Mouse (Mus musculus): ENCODE measurements around the gene Nicn1. TPM values are rescaled to one million over a fixed set of nuclear protein-coding genes. Genes with fewer than 3 reads are reported as not detected.

Gene Nicn1
- polyA plus RNA-seq, 1 experiment from 2014 or later: 34.3 TPM

DNA sequence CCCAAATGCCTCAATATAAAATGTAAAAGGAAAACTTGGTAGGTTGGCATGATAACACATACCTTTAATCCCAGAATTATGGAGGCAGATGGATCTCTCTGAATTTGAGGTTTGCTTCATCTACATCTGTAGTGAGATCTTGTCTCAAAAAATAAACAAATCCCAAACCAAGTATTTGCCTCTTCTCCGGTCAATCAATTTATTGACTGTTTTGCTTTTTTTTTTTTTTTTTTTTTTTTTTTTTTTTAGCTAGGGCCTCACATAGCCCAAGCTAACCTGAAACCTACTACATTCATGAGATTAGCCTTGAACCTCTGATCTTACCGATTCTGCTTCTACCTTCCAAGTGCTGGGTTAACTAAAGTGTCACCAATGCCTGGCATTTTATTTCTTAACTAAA lies 882 bp upstream of the Nicn1 start:
- H3K27ac ChIP-seq: peak overlapping the region; percentile 91
- peaks cover 12% of the 10 kb centered on the region for H3K4me1 ChIP-seq
- H3K9me3 ChIP-seq: no peaks in the 10 kb centered on the region
- WGBS: 68% methylated on average over 2 of the region's 2 CpGs
- H3K4me3 ChIP-seq: peak overlapping the region; percentile 64
- H3K36me3 ChIP-seq (replicated peaks): peaks cover 6% of the 10 kb centered on the region
- DNase-seq (ENCODE audit: extremely low spot score, low spot score): no peak
- no peaks in the 10 kb centered on the region for H3K27me3 ChIP-seq (ENCODE audit: poor library complexity, severe bottlenecking)

DNA sequence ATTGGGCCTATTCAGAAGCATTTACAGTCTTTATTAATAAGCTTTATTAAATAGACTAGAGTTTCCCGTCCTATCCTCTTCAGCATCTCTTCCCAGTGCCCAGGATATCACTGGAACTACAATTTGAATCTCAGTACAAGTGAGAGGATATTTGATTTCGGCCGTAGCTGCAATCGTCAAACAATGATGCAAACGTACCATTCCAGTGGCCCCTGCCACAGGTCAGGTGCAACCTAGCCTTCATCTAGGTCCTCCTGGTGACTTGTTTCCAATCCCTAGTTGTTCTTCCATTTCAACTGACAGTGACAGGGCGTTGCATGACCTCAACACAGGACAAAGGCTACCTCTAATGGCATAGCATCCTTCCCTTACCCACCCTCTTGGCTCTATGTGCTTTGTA lies 544 bp downstream of the Nicn1 start:
- Histone ChIP-seq H3K4me3 (peak overlapping the region; percentile 64), H3K27ac (peak overlapping the region; percentile 82), H3K27me3 (ENCODE audit: poor library complexity, severe bottlenecking) (no peaks in the 10 kb centered on the region), H3K4me1 (peaks cover 15% of the 10 kb centered on the region), H3K36me3 (replicated peaks) (peaks cover 19% of the 10 kb centered on the region), H3K9me3 (no peaks in the 10 kb centered on the region)
- WGBS: 53% methylated on average over 6 of the region's 6 CpGs
- no peak for DNase-seq (ENCODE audit: extremely low spot score, low spot score)

DNA sequence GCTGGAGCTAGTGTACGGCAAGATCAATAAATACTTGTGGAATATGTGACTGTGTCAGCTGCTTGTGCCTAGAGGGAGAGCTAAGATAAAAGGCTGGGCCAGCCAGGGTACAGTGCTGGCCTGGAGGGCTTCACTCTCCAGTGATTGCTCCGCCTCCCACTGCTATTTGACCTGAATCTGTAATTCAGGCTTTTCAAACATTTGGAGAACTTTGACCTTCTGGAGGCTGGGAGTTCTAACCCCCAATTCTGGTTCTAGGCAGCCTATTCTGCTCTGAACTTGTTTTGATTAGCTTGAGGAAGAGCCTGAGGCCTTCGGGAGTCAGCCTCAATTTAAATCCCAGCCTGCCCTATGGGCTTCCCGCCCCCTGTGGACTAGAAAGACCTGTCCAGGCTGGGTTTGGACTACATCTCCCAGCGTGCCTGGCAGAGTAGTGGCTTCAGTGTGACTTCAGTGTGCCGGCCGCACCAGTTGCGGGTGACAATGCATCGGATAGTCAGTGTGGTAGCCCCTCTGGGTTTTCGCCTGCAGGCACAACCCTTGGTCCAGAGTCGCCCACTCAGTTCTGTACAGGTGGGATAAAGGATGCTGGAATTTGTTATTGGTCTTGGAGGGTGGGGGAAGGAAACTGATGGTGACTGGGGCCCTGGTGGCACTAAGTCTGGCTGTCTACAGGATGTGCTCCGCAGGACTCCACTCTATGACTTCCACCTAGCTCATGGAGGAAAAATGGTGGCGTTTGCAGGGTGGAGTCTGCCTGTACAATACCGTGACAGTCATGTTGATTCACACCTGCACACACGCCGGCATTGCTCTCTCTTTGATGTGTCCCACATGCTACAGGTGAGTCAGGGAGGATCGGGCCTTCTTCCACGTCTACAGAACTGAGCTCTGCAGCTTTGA lies 6.5 kb downstream of the Nicn1 start, which contains the start of gene Amt:
Amt (plus strand) TSS at position 401 of the 903 bp plus-strand sequence.
- Histone ChIP-seq H3K9me3 (no peaks in the 10 kb centered on the region), H3K4me3 (peak within 1 kb of the TSS; percentile 56), H3K27me3 (ENCODE audit: poor library complexity, severe bottlenecking) (no peaks in the 10 kb centered on the region), H3K36me3 (replicated peaks) (peaks cover 44% of the 10 kb centered on the region), H3K4me1 (peaks cover 27% of the 10 kb centered on the region), H3K27ac (peak within 1 kb of the TSS; percentile 85)
- peak; percentile 63 for DNase-seq (ENCODE audit: extremely low spot score, low spot score)
- WGBS: 19% methylated on average over 18 of the region's 18 CpGs

DNA sequence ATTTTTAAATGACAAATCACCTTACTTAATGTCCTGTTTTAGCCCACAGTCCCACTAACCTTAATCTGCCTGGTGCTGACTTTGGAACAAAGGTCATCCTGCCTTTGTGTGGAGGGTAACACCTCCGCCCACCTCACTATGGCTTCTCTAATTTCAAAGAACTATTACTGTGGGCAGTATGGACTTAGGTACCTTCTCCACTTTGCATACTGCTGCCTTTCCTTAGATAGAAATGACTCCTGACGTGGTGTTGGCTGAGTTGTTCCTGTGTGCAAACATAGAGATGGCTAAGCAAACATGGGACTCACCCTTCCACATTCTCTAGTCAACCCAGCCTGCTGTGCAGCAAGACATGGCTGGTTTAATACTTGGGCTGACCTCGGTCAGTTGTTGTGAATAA lies 11.6 kb downstream of the Nicn1 start:
- Histone ChIP-seq H3K4me3 (no peak overlapping the region), H3K27me3 (ENCODE audit: poor library complexity, severe bottlenecking) (no peaks in the 10 kb centered on the region), H3K27ac (no peak overlapping the region), H3K9me3 (no peaks in the 10 kb centered on the region), H3K4me1 (peaks cover 25% of the 10 kb centered on the region), H3K36me3 (replicated peaks) (peaks cover 50% of the 10 kb centered on the region)
- no peak for DNase-seq (ENCODE audit: extremely low spot score, low spot score)
- 90% methylated on average over 3 of the region's 3 CpGs for WGBS

DNA sequence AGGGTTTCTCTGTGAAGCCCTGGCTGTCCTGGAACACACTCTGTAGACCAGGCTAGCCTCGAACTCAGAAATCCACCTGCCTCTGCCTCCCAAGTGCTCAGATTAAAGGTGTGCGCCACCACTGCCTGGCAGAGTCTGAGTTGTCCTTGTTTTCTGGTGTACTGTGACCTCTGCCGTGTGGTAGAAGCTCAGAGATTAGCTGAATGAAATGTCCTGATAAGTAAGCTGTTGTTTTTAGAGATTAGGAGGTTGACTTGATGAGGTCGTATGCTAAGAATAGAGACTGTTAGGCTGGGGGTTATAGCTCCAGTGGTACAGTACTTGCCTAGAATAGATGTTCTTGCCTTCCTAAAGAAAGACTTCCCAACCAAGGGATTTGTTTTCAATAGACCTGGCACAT lies 14.5 kb downstream of the Nicn1 start:
- Histone ChIP-seq H3K4me1 (peaks cover 36% of the 10 kb centered on the region), H3K27ac (no peak overlapping the region), H3K36me3 (replicated peaks) (peaks cover 42% of the 10 kb centered on the region), H3K4me3 (peak overlapping the region; percentile 66), H3K27me3 (ENCODE audit: poor library complexity, severe bottlenecking) (no peaks in the 10 kb centered on the region), H3K9me3 (no peaks in the 10 kb centered on the region)
- DNase-seq (ENCODE audit: extremely low spot score, low spot score): no peak
- WGBS: 86% methylated on average over 4 of the region's 4 CpGs

DNA sequence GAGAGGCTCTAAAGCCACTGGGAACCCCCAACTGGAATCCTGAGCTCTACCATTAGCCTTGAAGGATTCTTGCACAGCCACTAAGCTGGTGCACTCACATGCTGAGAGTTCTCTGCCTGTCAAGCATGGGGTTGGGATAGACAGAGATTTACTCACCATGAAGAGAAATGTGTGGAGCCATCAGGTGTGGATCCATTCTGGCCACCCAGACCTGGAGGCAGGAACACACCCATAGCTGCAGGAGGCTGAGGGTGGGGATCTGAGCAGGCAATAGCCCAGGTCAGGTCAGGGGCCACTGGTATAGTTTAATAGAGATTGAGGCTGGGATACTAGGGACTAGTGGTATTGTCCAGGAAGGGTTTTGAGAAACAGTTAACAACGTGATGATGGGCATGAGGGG lies 14.9 kb downstream of the Nicn1 start:
- Histone ChIP-seq H3K9me3 (no peaks in the 10 kb centered on the region), H3K4me1 (peaks cover 36% of the 10 kb centered on the region), H3K27me3 (ENCODE audit: poor library complexity, severe bottlenecking) (no peaks in the 10 kb centered on the region), H3K27ac (peak overlapping the region; percentile 97), H3K36me3 (replicated peaks) (peaks cover 41% of the 10 kb centered on the region), H3K4me3 (peak overlapping the region; percentile 66)
- no peak for DNase-seq (ENCODE audit: extremely low spot score, low spot score)
- 7% methylated on average over 1 of the region's 1 CpGs for WGBS

DNA sequence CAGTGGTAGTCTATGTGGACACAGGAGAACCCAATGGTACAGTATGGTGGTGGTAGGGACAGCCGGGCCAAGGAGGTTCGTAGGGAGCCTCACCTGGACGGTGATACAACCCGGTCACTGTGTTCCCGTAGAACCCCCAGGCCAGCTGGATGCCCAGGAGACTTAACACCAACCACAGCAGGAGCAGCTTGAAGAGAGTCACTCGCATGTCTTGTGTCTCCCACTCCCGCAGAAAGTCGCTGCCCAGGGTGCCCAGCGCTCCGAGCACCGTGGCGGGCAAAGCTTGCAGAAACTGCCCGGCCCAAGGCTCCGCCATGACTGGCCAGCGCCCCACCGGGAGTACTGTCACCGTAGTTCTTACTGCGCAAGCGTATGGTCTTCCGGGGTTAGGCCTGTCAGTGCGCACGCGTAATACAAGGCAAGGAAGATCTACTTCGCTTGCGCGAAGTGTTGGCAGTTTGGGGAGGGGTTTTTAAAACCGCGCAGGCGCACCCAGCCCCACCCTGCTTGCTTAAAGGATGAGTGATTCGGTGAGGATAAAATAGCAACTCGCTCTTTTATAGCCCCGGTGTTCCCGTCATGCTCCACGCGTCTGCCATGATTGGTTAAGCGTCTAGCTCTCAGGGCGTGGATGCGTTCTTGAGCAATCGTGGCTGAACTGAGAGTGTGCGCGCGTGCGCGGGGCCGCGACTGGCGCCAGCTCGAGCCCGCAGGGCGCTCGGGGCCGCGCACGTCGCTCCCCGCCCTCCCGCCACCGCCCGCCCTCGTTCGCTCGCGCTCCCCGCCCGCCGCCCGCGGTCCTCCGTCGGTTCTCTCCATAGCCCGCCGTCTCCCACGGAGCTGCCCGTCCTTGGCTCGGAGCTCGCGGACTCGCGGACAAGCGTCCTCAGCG lies 15.6 kb downstream of the Nicn1 start, which contains the start of the genes Rhoa and Tcta:
Rhoa (plus strand) TSS at position 501 of the 892 bp plus-strand sequence.
Tcta (minus strand) TSS at position 532 of the 892 bp plus-strand sequence.
- Histone ChIP-seq H3K4me1 (peaks cover 38% of the 10 kb centered on the region), H3K4me3 (peak within 1 kb of the TSS; percentile 66), H3K36me3 (replicated peaks) (peaks cover 34% of the 10 kb centered on the region), H3K9me3 (no peaks in the 10 kb centered on the region), H3K27ac (peak within 1 kb of the TSS; percentile 97), H3K27me3 (ENCODE audit: poor library complexity, severe bottlenecking) (no peaks in the 10 kb centered on the region)
- peak; percentile 97 for DNase-seq (ENCODE audit: extremely low spot score, low spot score)
- WGBS: under 1% methylated on average over 80 of the region's 81 CpGs

DNA sequence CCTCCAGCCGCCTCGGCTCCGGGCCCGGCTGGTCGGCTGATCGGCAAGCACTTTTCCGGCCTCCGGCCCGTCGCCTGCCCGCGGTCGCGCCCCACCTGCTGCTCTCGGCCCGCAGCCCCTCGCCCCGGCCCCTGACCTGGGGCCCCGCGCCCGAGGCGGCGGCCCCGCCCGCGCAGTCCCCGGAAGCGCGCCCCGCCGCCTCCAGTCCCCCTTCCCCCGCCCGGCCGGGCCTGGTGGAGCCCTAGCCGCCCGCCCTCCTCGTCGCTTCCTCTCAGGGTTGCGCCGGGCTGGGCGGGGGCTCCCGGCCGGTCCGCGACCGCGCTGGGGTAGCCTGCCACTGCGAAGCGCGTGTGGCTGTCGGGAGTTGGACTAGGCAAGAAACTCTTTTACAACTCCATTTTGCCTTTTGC lies 16.3 kb downstream of the Nicn1 start:
- Histone ChIP-seq H3K36me3 (replicated peaks) (peaks cover 29% of the 10 kb centered on the region), H3K9me3 (no peaks in the 10 kb centered on the region), H3K27ac (peak overlapping the region; percentile 97), H3K4me1 (peaks cover 38% of the 10 kb centered on the region), H3K4me3 (peak overlapping the region; percentile 66), H3K27me3 (ENCODE audit: poor library complexity, severe bottlenecking) (no peaks in the 10 kb centered on the region)
- under 1% methylated on average over 51 of the region's 51 CpGs for WGBS
- no peak for DNase-seq (ENCODE audit: extremely low spot score, low spot score)

DNA sequence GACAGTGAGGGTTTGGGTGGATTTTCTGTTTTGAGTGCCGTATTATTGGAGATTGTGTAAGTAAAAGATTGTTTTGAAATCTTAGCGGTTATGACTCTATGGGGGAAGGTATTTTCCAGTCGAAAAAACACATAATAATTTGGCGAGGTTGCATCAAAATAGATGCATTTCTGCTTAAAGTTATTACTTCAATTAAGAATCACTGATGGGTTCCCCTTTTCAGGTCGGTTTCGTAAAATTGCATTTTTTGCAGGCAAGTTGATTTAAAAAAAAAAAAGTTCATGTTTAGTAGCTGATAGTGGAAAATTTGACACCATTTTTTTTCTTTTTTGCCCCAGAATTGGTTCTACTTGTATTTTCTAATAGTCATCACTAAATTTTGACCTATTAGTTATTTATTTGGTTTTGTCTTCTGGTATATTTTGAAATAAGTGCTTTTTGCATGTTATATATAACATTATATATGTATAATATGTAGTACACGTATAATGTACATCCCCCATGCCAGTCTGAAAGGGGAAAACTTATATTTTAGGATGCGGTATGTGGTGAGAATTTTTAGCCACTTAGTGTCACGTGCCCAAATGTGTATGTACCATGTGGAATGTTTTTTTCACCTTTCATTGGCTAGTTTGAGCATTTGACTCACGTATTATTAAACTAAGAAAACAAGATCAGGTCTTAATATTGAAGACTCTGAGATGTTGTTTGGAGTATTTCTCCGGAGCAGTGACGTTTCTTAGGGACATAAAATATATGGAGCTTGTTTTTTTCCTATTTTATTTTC lies 17.0 kb downstream of the Nicn1 start:
- DNase-seq (ENCODE audit: extremely low spot score, low spot score): no peak
- no peaks in the 10 kb centered on the region for H3K9me3 ChIP-seq
- peaks cover 38% of the 10 kb centered on the region for H3K4me1 ChIP-seq
- H3K27ac ChIP-seq: peak overlapping the region; percentile 97
- peaks cover 27% of the 10 kb centered on the region for H3K36me3 ChIP-seq (replicated peaks)
- H3K27me3 ChIP-seq (ENCODE audit: poor library complexity, severe bottlenecking): no peaks in the 10 kb centered on the region
- WGBS: 31% methylated on average over 12 of the region's 12 CpGs
- H3K4me3 ChIP-seq: peak overlapping the region; percentile 66

DNA sequence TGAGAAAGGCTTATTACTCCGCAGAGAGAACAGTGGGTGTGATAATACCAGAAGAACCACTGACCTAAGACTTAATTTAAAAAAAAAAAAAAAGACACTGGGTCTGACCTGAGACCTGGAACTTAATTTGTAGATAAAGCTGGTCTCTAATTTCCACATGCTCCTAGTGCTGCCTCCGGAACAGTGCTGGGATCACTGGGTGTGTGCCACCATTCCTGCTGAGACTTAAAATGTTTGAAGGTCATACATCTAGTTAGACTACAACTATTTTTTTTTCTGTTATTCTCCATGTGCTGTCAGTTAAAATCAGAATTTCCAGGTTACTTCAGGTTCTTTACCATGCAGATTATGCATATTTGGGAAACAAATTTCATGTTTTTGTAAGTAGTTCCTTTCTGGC lies 17.9 kb downstream of the Nicn1 start:
- Histone ChIP-seq H3K27me3 (ENCODE audit: poor library complexity, severe bottlenecking) (no peaks in the 10 kb centered on the region), H3K4me1 (peaks cover 38% of the 10 kb centered on the region)

DNA sequence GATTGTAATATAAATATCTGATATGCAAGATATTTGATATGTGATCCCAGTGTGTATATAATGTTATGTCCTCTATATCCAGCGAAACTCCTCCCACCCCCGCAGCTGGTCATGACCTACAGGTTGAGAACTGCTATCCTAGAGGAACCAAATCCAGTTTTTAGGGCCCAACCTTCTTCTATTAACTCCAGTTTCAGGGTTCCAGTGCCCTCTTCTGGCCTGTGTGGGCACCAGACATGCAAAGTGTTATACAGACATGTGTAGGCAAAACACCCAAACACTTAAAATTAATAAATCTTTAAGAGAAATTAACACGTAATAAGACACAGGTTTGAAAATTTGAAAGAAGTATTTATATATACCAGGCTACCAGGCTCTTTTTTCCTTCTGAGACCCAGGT lies 27.3 kb downstream of the Nicn1 start:
- no peak for DNase-seq (ENCODE audit: extremely low spot score, low spot score)
- Histone ChIP-seq H3K27me3 (ENCODE audit: poor library complexity, severe bottlenecking) (no peaks in the 10 kb centered on the region), H3K4me1 (no peaks in the 10 kb centered on the region), H3K27ac (no peak overlapping the region), H3K36me3 (replicated peaks) (peaks cover 85% of the 10 kb centered on the region), H3K4me3 (no peak overlapping the region), H3K9me3 (no peaks in the 10 kb centered on the region)
- WGBS: 90% methylated on average over 3 of the region's 3 CpGs

More for the DNA sequence above, 17.9 kb downstream of the Nicn1 start:
- H3K36me3 ChIP-seq (replicated peaks): peaks cover 18% of the 10 kb centered on the region
- no peak overlapping the region for H3K27ac ChIP-seq
- 87% methylated on average over 2 of the region's 2 CpGs for WGBS
- no peaks in the 10 kb centered on the region for H3K9me3 ChIP-seq
- no peak for DNase-seq (ENCODE audit: extremely low spot score, low spot score)
- H3K4me3 ChIP-seq: peak overlapping the region; percentile 66

DNA sequence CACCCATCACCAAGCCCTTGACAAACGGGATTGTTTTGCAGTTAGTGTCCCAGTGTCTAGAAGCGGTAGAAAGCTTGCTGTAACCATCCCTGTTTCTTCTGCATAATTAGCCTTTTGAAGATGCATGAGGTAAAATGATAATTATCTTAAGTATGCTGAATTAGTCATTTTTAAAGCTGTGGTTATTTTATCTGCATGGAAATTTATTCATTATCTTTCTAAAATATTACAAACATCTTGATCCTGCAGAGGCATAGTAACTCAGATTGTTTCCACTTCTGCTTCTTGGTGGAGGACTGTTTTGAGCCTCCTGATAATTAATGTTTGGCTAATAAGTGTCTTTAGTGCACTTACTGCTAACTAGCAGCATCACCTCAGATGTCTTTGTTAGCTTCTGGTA lies 28.2 kb downstream of the Nicn1 start:
- Histone ChIP-seq H3K27me3 (ENCODE audit: poor library complexity, severe bottlenecking) (no peaks in the 10 kb centered on the region), H3K4me1 (no peaks in the 10 kb centered on the region), H3K9me3 (no peaks in the 10 kb centered on the region), H3K36me3 (replicated peaks) (peaks cover 93% of the 10 kb centered on the region), H3K4me3 (no peak overlapping the region), H3K27ac (no peak overlapping the region)
- 90% methylated on average over 2 of the region's 2 CpGs for WGBS
- no peak for DNase-seq (ENCODE audit: extremely low spot score, low spot score)
